Mouse (Mus musculus) CD4-positive naive resting alpha-beta T cell, adult 57 days (primary cell): Measurements from ENCODE around the gene Gm20458. TPM values are rescaled to one million over a fixed set of nuclear protein-coding genes. Genes with fewer than 3 reads are reported as not detected.

Experiments used
- total RNA-seq: library from RNA; stranded (reverse); gene quantifications from one replicate; pipeline ENCODE4 v1.2.4, GENCODE M21; 2023

Gm20458 gene
- 4.0 TPM for total RNA-seq

GRCm38 (mm10) chr2:164460745-164461551 lies at the start of gene Gm20458:
Gene Gm20458 (plus strand): TSS chr2:164460967.

DNA sequence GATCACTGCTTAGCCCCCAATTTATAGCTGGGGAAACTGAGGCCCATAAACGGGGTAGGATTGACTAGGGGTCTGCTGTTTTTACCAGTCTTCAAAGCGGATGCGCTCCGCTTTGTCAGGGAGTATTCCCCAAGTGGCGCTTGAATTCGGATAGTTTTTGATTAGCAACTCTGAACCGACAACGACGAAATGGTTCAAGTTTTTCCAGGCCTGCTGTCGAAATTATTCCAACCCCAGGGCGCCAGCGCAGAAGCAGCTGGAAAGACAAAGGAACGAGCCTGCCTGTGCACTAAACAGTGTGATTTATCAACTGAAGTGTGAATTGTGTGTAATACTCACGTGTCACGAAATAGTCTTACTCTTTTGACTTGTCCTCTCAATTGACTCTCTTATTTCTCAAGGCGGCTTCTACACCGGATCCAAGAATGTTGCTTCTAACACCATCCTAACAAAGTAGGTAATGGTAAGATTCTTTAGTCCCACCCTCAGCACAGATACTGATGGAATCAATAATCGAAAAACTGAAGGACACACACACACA lies 17.2 kb upstream of the Gm20458 start, which contains the start of gene Sdc4:
Gene Sdc4 (minus strand): TSS at position 428 of the 541 bp plus-strand sequence.

GRCm38 (mm10) chr2:164456864-164457300 lies 3.9 kb upstream of the Gm20458 start, which contains the start of gene Sys1:
Gene Sys1 (plus strand): TSS chr2:164456964.

DNA sequence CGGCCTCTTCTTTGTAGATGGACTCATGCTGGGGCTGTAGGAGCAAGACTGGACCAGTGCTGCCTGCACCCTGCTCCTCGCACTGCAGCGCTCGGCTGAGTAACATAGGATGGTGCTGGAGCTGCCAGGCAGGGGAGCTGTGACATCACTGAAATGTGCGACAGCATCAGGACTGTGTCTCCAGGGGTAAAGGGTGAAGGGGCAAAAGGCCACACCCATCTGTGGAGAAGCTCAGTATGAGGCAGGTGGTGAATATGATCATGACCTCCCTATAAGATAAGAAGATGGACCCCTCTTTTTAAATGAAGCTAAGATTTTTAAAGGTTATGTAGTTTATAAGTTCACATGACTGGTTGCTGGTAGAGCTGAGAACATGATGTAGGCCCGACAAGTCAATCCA lies 12.9 kb downstream of the Gm20458 start, which contains the start of gene Trp53tg5:
Gene Trp53tg5 (minus strand): TSS at position 101 of the 400 bp plus-strand sequence.

DNA sequence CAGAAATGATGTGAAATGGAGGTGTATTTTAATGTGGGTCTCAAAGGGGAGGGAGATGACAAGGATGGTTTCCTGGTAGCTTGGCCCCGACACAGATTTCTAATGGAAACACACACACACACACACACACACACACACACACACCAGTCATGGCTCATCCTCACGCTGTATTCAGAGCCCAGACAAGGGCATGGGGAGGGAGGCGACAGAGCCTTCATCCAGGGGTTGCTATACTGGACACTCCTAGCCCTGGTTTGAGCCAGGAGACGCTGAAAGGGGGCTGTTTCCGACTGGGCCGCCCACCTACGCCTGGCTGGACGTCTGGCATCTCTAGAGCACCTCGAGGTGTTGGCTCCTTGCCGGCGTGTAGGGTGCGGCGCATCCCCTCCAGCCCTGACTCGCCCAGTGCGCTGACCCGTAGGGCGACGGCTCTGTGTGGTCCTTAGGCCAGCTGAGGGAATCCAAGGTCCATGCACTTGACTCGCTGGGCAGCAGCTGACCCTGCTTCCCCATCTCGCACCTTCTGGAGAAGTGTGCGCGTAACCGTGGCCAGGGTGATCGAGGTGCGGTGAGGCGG lies 25.0 kb downstream of the Gm20458 start, which contains the start of gene Dbndd2:
Gene Dbndd2 (plus strand): TSS at position 426 of the 577 bp plus-strand sequence.

GRCm38 (mm10) chr2:164496847-164497690 lies 36.3 kb downstream of the Gm20458 start, which contains the start of gene Pigt:
Gene Pigt (plus strand): TSS chr2:164497520.

Other genes starting within 250 kb of the Gm20458 start
- gene Wfdc15b, start 239.3 kb upstream of the Gm20458 start, total RNA-seq = not detected
- gene Svs2, start 222.5 kb upstream of the Gm20458 start, total RNA-seq = not detected
- not detected for gene Svs3b, start 204.3 kb upstream of the Gm20458 start, total RNA-seq
- not detected for gene Svs4, start 182.5 kb upstream of the Gm20458 start, total RNA-seq
- gene Svs3a, start 171.7 kb upstream of the Gm20458 start, total RNA-seq = not detected
- gene Svs6, start 144.2 kb upstream of the Gm20458 start, total RNA-seq = not detected
- gene Svs5, start 128.2 kb upstream of the Gm20458 start, total RNA-seq = not detected
- gene Slpi, start 71.9 kb upstream of the Gm20458 start, total RNA-seq = 15.5 TPM
- not detected for gene Rbpjl, start 57.8 kb upstream of the Gm20458 start, total RNA-seq
- 0.65 TPM for gene Matn4, start 55.8 kb upstream of the Gm20458 start, total RNA-seq
- gene Sdc4, start 17.1 kb upstream of the Gm20458 start, total RNA-seq = 7.3 TPM
- gene Sys1, start 4.0 kb upstream of the Gm20458 start, total RNA-seq = 49.4 TPM
- gene Trp53tg5, start 12.8 kb downstream of the Gm20458 start, total RNA-seq = not detected
- gene Dbndd2, start 25.1 kb downstream of the Gm20458 start, total RNA-seq = 3.6 TPM
- gene Pigt, start 36.6 kb downstream of the Gm20458 start, total RNA-seq = 61.4 TPM
- gene Wfdc2, start 101.4 kb downstream of the Gm20458 start, total RNA-seq = 1.9 TPM
- gene Spint3, start 112.5 kb downstream of the Gm20458 start, total RNA-seq = not detected
- gene Wfdc6a, start 124.5 kb downstream of the Gm20458 start, total RNA-seq = not detected
- not detected for gene Eppin, start 132.6 kb downstream of the Gm20458 start, total RNA-seq
- not detected for gene Wfdc6b, start 152.6 kb downstream of the Gm20458 start, total RNA-seq
- not detected for gene Wfdc8, start 152.7 kb downstream of the Gm20458 start, total RNA-seq
- gene Wfdc16, start 177.8 kb downstream of the Gm20458 start, total RNA-seq = not detected
- gene Wfdc10, start 195.1 kb downstream of the Gm20458 start, total RNA-seq = not detected
- gene Wfdc9, start 195.6 kb downstream of the Gm20458 start, total RNA-seq = not detected
- not detected for gene Wfdc11, start 213.1 kb downstream of the Gm20458 start, total RNA-seq
- gene Wfdc13, start 224.1 kb downstream of the Gm20458 start, total RNA-seq = not detected
- gene Spint4, start 237.5 kb downstream of the Gm20458 start, total RNA-seq = not detected